Mouse (Mus musculus) activated CD4-positive, CD25-positive, alpha-beta regulatory T cell, adult 4 months (primary cell): ENCODE data around the gene 1700084M14Rik. TPM values are rescaled to one million over a fixed set of nuclear protein-coding genes. Genes with fewer than 3 reads are reported as not detected.
"Not testable (repeated sequence)": the region's sequence is repeated elsewhere in the genome, so short reads cannot be mapped to it uniquely, and the experiment has no call there.

Source experiments
- ATAC-seq: one replicate; pipeline ENCODE4 v1.8.0; 2017
- polyA plus RNA-seq, 2 experiments: library from polyadenylated mRNA; unstranded; fragments of 100-300 nt; shearing (Covaris generic); gene quantifications; one replicate each; pipeline ENCODE4 v1.2.1; 2017

1700084M14Rik gene
- not detected for polyA plus RNA-seq

DNA sequence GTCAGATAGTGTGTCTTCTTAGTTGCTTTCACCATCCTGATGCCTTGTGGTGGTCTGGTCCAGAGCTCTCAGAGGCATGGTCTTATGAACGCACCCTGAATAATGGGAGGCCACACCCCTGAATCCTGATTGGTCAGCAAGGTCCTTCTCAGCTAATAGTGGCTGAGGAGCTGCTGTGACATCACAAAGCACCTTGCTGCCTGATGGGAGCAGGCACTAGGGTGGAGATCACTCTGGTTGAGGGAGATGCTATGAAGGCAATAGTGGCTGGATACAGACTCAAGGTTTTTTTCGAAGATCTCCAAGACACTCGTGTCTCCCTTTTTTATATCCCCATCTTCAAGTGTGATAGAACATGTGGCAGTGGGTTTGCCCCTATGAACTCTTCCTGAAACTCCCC, at the start of gene 1700084M14Rik:
1700084M14Rik (minus strand) TSS at position 101 of the 400 bp plus-strand sequence.
- not testable (repeated sequence) for ATAC-seq

Other genes with a start within 250 kb of the 1700084M14Rik start
- not detected for gene Mageb2, start 244.2 kb downstream of the 1700084M14Rik start, polyA plus RNA-seq
- gene Gm5072, start 183.4 kb downstream of the 1700084M14Rik start, polyA plus RNA-seq, result not detected
- not detected for gene Gm8914, start 95.8 kb downstream of the 1700084M14Rik start, polyA plus RNA-seq
- not detected for gene Gm14781, start 56.3 kb upstream of the 1700084M14Rik start, polyA plus RNA-seq
- gene Mageb5, start 207.1 kb upstream of the 1700084M14Rik start, polyA plus RNA-seq, result not detected